Mouse (Mus musculus) cerebellum, postnatal 36 days (tissue): ENCODE results near the gene Rsph9.

Experiments
- DNase-seq, 2 experiments: peaks; one replicate each; pipeline ENCODE4 v3.0.0; 2021 to 2022; ENCODE audit warnings: mixed read lengths in 2 of 2

Rsph9 gene

DNA sequence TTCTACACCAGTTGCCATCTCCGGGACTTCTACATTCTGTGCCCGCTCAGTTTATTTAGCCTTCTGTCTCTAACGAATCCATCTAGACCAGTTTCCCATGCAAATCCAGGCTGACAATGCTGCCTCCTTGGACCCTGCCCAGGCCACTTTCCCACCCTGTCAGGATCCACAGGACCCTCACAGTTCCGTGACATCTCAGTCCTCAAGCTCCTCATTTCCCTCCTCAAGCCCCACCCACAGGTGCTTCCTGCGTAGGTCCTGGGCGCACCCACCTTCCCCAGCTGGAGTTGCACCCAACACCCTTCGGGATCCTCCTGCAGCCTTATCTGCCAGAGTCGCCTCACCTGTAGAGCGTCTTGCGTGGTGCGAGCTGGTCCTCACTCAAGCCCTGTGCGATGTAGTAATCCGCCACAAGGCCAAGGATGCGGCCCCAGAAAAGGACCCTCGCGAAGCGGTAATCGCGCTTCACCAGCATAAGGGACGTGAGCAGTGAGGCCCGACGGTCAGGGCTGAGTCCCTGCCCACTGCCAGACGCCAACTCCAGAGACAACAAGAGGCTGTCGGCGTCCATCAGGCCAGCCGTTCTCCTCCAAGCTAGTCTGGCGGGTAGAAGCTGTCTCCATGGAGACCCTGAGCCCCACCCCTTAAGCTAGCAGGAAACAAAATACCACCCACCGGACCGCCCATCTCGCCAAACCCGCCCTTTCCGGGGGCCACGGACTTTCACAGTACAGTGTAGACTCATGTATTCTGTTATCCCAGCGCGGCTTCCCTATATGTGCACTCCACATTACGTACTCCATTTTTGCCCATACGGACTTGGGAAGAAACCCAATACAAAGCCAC, at the start of gene Rsph9:
Gene Rsph9 (minus strand): TSS at position 639 of the 846 bp plus-strand sequence.
- no peak for DNase-seq

- DNase-seq, result no peak
These were observed 44.8 kb upstream of the Rsph9 start for GRCm38 (mm10) chr17:46188829-46189228.

DNA sequence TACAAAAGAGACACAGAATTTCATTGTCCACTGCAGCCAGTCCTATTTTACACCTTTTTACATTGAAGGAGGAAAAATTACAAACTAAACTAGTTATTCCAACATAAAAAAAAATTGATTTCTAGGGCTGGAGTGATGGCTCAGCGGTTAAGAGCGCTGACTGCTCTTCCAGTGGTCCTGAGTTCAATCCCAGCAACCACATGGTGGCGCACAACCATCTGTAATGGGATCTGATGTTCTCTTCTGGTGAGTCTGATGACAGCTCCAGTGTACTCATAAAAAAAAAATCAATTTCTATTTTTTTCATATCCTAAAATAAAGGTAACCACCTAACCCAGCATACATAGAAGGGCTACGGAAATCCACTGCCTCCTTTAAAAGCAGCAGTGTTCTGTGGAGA, 38.3 kb upstream of the Rsph9 start:
- DNase-seq, result no peak

- DNase-seq, result no peak
These were observed 26.5 kb upstream of the Rsph9 start for GRCm38 (mm10) chr17:46170538-46170937.

DNA sequence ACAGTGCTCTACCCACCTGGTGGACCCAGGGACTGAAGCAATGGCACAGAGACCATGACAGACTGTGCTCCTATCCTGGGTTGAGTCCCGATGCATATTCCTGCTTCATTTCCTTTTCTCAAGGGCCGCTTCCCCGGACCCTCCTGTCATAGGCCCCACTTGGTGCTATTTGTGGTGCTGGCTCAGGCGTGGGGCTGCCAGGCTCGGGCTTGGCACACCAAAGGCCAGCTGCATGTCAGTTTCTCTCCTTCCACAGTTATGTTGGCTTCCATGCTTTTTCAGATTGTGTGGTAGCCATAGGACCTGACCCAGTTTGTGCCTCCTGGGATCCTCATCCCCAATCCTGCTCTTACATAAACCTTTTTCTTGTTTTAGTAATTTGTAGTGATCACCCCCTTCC, 24.8 kb upstream of the Rsph9 start:
- DNase-seq, result no peak

DNA sequence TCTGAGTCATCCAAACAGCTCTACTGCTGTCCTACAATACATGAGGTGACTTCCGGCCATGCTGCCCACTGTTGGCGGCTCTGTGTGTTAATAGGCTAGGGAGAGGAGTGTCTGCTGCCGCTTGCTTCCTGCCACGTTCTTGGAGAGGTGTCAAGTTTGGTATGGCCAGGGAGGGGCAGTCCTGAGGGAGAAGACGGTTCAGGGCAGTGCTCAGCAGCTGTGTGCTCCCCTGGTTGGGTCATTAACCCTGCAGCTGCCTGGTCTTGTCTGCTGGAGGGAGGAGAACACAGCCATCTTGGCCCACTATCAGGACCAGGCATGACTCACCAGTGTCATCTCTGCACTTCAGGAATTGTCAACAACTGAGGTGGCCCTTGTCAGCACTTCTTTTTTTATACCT, 24.3 kb upstream of the Rsph9 start:
- no peak for DNase-seq

DNA sequence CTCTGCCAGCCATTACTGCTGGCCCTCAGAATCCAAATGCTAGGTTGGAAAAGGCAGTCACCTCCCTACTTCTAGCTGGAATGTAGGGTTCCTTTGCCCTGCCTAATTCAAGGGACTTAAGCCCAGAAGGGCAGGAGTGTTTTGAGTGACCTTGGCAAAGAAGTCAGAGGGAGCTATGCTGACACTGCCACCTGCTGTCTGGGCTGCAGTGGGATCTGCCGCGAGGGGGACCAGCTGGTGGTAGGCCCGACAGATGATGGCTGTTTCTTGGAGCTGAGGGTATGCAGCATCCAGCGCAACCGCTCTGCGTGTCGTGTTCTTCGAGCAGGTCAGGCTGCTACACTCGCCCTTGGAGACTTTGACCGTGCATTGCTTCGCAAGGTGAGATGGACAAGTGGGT, 23.0 kb upstream of the Rsph9 start:
- DNase-seq, result peak in 1 of 2 experiments; percentile 23

GRCm38 (mm10) chr17:46166270-46166669, 22.3 kb upstream of the Rsph9 start:
- DNase-seq, result no peak

- no peak for DNase-seq
These were observed 21.4 kb upstream of the Rsph9 start for GRCm38 (mm10) chr17:46165460-46165859.

DNA sequence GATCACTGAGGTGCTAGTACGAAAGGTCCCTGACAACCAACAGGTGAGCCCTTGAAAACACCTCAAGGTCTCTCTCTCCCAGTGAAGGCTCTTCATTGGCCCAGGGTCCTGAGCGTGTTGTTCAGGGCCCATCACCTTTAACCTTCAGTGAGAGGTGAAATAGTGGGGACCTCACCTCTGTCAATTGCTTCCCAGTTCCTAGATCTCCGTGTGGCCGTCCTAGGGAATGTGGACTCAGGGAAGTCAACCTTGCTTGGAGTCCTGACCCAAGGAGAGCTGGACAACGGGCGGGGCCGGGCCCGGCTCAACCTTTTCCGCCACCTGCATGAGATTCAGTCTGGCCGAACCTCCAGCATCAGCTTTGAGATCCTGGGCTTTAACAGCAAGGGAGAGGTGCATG, 20.8 kb upstream of the Rsph9 start:
- DNase-seq, result no peak

- no peak for DNase-seq
These were observed 20.3 kb upstream of the Rsph9 start for GRCm38 (mm10) chr17:46164301-46164700.

- DNase-seq, result no peak
These were observed 19.0 kb upstream of the Rsph9 start for GRCm38 (mm10) chr17:46162951-46163421.

DNA sequence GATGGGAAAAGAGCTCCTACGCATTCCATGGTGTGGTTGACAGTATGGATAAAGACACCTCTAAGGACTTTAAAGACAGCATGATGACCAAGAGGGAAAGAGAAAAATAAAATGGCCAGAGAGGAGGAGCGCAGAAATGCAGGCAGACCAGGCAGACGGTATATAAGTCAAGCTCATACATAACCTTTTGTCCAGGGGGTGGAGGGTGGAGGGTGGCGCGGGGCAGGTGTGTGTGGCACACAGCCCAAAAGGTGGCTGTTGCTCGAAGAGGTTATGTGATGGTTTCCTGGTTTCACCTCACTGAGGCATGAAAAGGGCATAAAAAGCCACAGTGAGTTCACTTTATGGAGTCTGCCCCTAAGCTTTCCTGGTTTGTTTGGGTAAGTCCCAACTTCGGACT, 18.5 kb upstream of the Rsph9 start:
- no peak for DNase-seq

DNA sequence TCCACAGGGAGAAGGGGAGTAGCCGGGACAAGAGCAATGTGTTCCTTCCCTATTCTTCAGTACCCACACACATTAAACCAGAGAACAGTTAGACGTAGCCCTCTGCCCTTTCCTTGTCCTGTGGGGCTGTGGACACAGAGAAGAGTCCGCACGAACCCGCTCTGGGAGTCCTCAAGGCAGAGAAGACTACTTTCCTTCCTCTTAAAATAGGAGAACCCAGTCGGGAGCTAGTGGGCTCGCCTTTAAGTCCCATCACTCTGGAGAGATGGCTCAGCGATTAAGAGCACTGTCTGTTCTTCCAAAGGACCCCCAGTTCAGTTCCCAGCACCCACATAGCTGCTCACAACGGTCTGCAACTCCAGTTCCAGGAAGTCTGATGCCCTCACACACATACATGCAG, 17.7 kb upstream of the Rsph9 start:
- no peak for DNase-seq

DNA sequence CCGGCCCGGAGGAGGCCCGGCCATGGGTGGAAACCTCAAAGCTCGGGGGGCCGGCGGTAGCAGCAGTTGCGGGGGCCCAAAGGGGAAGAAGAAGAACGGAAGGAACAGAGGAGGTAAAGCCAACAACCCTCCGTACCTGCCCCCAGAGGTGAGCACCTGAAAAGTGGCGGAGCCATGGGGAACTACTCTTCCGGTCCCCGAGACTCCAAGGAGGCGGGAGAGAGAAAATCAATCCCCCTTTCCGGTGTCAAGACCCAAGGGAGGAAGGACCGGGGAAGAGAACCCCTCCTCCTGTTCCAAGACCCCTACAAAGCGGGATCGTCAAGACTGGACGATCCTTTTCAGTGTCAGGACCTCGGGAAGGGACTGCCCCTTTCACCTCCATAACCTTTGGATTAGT, 17.2 kb upstream of the Rsph9 start:
- DNase-seq, result no peak

DNA sequence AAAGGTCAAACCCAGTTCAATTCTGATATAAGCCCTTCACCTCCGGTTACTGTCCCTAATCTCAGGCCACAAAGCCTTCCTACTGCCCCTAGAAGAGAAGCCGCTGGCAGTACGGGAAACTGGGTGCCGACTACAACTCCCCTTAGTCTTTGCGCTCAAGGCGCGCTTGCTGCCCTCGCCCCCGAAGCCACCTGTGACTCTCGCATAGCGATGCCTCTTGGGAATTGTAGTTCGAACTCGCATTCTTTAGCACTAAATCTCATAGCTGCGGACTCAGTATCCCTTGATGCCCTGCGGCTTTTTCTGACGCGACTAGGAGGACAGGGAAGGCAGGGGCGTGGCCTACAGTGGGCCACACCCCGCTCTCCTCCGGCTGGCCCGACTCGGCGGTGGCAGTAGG, 16.7 kb upstream of the Rsph9 start, which contains the start of gene Gtpbp2:
Gene Gtpbp2 (plus strand): TSS at position 347 of the 400 bp plus-strand sequence.
- peak; percentile 94 to 96 for DNase-seq

GRCm38 (mm10) chr17:46160090-46160662, 16.2 kb upstream of the Rsph9 start:
- DNase-seq, result peak; percentile 79 to 80

DNA sequence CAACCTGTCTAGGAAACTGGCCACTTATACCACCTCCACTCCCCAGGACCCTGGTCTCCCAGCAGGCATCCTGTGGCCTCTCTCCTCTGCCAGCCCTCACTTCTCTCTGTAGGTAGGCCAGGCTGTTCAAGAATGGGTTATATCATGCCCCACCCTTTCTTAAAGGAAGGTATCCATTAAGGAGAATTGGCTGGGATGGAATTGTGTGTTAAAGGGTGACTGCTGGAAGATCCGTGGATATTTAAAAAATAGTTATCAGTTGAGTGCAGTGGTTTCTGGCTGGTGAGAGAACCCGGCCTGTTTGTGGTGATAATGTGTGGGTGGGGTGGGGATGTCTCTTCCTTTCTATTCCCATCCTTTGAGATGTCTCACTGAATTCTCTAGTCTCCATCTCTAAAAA, 15.2 kb upstream of the Rsph9 start:
- DNase-seq, result no peak

DNA sequence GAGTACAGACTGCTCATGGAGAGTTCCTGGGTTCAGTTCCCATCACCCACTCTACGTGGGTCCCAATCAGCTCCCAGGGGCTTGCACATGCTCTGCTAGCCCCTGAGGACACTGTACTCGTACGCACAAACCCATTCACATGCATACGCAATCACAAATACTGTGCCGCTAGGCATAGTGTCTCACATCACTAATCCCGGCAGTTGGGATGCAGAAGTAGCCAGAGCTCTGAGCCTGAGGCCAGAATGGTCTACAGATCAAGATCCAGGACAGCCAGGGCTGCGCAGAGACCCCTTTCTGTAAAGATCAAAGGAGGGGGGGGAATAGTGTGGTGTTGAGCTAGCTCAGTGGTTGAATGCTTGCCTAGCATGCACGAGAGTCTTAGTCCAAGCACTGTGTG, 13.1 kb upstream of the Rsph9 start:
- DNase-seq, result no peak

GRCm38 (mm10) chr17:46156680-46157079, 12.7 kb upstream of the Rsph9 start:
- no peak for DNase-seq

- no peak for DNase-seq
These were observed 10.3 kb upstream of the Rsph9 start for GRCm38 (mm10) chr17:46154336-46154735.

- DNase-seq, result peak; percentile 84
These were observed 9.1 kb upstream of the Rsph9 start, which contains the start of gene Mad2l1bp for GRCm38 (mm10) chr17:46152847-46153782. Gene Mad2l1bp (minus strand): TSS chr17:46153553.

GRCm38 (mm10) chr17:46139872-46140271, 4.1 kb downstream of the Rsph9 start:
- DNase-seq, result no peak
